In the genomic region with DNA sequence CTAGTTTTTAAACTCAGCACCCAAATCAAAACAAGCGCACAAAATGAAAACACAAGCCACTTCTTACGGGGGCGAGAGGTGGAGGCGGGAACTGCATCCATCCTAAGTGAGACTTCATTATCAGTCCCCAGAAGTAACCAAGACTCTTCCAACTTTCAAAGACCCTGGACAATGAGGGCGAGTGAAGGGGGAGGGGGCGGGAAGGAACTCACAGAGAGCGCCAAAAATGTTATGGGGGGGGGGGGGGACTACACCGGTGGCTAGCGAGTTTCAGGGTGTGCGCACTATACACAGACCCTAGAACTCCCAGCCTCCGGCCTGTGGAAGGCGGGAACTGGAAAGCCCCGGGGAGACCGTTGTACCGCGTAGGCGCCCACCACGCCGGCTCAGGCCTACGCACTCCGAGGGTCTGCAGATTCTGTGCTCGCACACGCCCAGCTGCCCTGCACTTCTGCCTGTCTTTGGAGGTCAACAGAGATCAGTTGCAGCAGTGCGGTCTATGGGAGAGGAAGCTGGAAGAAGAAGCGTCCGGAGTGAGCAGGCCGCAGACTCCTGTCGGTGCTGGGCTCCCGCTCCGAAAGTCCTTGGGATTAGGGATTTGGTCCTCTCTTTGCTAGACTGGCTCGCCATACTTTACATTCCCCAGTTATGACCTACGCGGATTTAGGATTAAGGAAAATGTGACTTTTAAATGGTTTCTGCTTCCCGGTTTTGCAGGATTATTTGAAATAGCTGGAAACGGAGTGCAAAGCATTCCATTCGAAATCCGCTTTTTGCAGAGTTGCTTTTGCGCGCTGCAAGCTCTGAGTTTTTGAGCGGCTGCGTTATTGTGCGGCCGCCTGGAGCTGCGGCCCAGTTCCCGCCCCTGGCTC, we compare ENCODE assay signal across 10 mouse cellular contexts. TPM values are rescaled to one million over a fixed set of nuclear protein-coding genes. Genes with fewer than 3 reads are reported as not detected.
DNase-seq lines count a peak whose midpoint lies in the region; ATAC-seq lines count a peak whose summit lies in the region.
"Had no signal": no experiment of that assay in that cellular context is flagged by ENCODE, and none has a peak within 500 bp of the region (broad histone marks: within the 10 kb centered on the region; RNA-seq: fewer than 3 reads in every experiment).

No protein-coding gene starts in this region.

- H3K9me3 ChIP-seq in heart, embryonic 15.5 days (replicated peaks): no peaks in the 10 kb centered on the region
- H3K9me3 ChIP-seq in hindbrain, embryonic 15.5 days: no peaks in the 10 kb centered on the region

- peaks cover 99% of the 10 kb centered on the region for H3K27me3 ChIP-seq in heart, embryonic 15.5 days
- H3K27me3 ChIP-seq in hindbrain, embryonic 15.5 days: peaks cover 83% of the 10 kb centered on the region

- H3K4me3 ChIP-seq in heart, embryonic 15.5 days: peak overlapping the region; percentile 36; the same call in 1 of the 2 replicates
- no peak overlapping the region for H3K4me3 ChIP-seq in hindbrain, embryonic 15.5 days

- H3K4me2 ChIP-seq in heart, embryonic 15.5 days: peak overlapping the region; percentile 54; the same call in 1 of the 2 replicates
- peak overlapping the region; percentile 46; the same call in 1 of the 2 replicates for H3K4me2 ChIP-seq in hindbrain, embryonic 15.5 days

- no peak for ATAC-seq in heart, embryonic 15.5 days (replicated peaks; ENCODE audit: insufficient number of reproducible peaks, insufficient read depth, low FRiP score, low read depth)
- no peak for ATAC-seq in hindbrain, embryonic 15.5 days (ENCODE audit: low FRiP score, low read depth)

- intact Hi-C loops in left cerebral cortex, postnatal 4 days (cut with DNase I): loop anchor here (5.0 to 10.0 kb wide), 2 partner anchors 50 to 247 kb away; no protein-coding TSS in a partner anchor

- no peak overlapping the region for H3K27ac ChIP-seq in heart, embryonic 15.5 days
- H3K27ac ChIP-seq in hindbrain, embryonic 15.5 days (replicated peaks): no peak overlapping the region
- H3K27ac ChIP-seq: macrophage had no signal

- H3K36me3 ChIP-seq in heart, embryonic 15.5 days: no peaks in the 10 kb centered on the region
- no peaks in the 10 kb centered on the region for H3K36me3 ChIP-seq in hindbrain, embryonic 15.5 days

- H3K9ac ChIP-seq in heart, embryonic 15.5 days: no peak overlapping the region
- no peak overlapping the region for H3K9ac ChIP-seq in hindbrain, embryonic 15.5 days

- H3K4me1 ChIP-seq in heart, embryonic 15.5 days (replicated peaks): peaks cover 38% of the 10 kb centered on the region
- peaks cover 28% of the 10 kb centered on the region for H3K4me1 ChIP-seq in hindbrain, embryonic 15.5 days (replicated peaks)

- 1% methylated on average over 44 of the region's 45 CpGs for WGBS in heart, embryonic 15.5 days
- WGBS in hindbrain, embryonic 15.5 days: 2% methylated on average over 45 of the region's 45 CpGs

- no peak for DNase-seq in heart, adult 8-10 months (ENCODE audit: low spot score)
- peak; percentile 6 for DNase-seq in urinary bladder, postnatal 25 days (ENCODE audit: low spot score)
- no peak for DNase-seq in urinary bladder, adult 18-20 months (ENCODE audit: low spot score in 2 of 2)
- no peak for DNase-seq in T-cell, adult 2 months (ENCODE audit: low spot score)
- no peak for DNase-seq in left cerebral cortex, postnatal 4 days
- no peak for DNase-seq in right cerebral cortex, postnatal 10 days (ENCODE audit: low spot score in 2 of 2)

RNA-seq across cellular contexts. Expression of a gene that starts 1.5 kb away (rescaled TPM):
- polyA plus RNA-seq in heart, embryonic 15.5 days (2015; fragmentation: Nextera tagmentation; extraction: Ambion mirVana): not detected in 2 replicates
- not detected for total RNA-seq in heart, adult 8-10 months (2022)
- 0.39 and 0.87 TPM in 2 replicates for polyA plus RNA-seq in hindbrain, embryonic 15.5 days (2015; fragmentation: Nextera tagmentation; extraction: Ambion mirVana)
- 10 to 100 TPM; 11.1 to 13.1 TPM for total RNA-seq in left cerebral cortex, postnatal 4 days (2021)
- total RNA-seq: hematopoietic stem cell, adult 5-6 weeks had no signal
- polyA plus RNA-seq: macrophage had no signal

RNA-seq across cellular contexts. Expression of a gene that starts 1.7 kb away (rescaled TPM):
- 17.0 and 20.1 TPM in 2 replicates for polyA plus RNA-seq in heart, embryonic 15.5 days (2015; fragmentation: Nextera tagmentation; extraction: Ambion mirVana)
- 10 to 100 TPM; 20.3 to 23.7 (median 21.8) TPM for total RNA-seq in heart, adult 8-10 months (2022)
- 35.0 and 35.4 TPM in 2 replicates for polyA plus RNA-seq in hindbrain, embryonic 15.5 days (2015; fragmentation: Nextera tagmentation; extraction: Ambion mirVana)
- total RNA-seq in left cerebral cortex, postnatal 4 days (2021): 10 to 100 TPM; 32.0 to 34.1 TPM

Comparison
In these comparisons a context has a peak if more than half of its experiments do, and no peak if none do; other contexts are left out.
1. RNA of a gene that starts 1.5 kb away (total RNA-seq): 11.1 to 13.1 TPM in left cerebral cortex, postnatal 4 days; not detected in heart, adult 8-10 months; every median in the first group is over 10 times any median in the second.